Mouse (Mus musculus) adrenal gland (tissue): ENCODE measurements around the gene Zfp746.
"Not testable (repeated sequence)": the region's sequence is repeated elsewhere in the genome, so short reads cannot be mapped to it uniquely, and the experiment has no call there.

ENCODE experiments used
- intact Hi-C: fragments of 180-260 bp; cut with DNase I; formaldehyde crosslinking; loops from one replicate; pipeline ENCODE4 v1.15.1; 2025
- long read RNA-seq, 2 experiments: library from polyadenylated mRNA; unstranded; transcript quantifications; one replicate each; pipeline ENCODE4 v2.0.0; 2020; ENCODE audit warnings: borderline replicate concordance in 1 of 2; ENCODE audit not compliant: insufficient replicate concordance in 1 of 2

The Zfp746 gene
- long read RNA-seq, experiment 1, partial matches to known transcripts: 0 of 2 reads
- long read RNA-seq, experiment 1, other reads (novel, unspliced or antisense): 2 of 2 reads
- long read RNA-seq, experiment 2, partial matches to known transcripts: 1 of 4 reads
- long read RNA-seq, experiment 2, other reads (novel, unspliced or antisense): 3 of 4 reads

GRCm38 (mm10) chr6:48086471-48086878 lies at the start of gene Zfp746:
Gene Zfp746 (minus strand): TSS chr6:48086593.
- intact Hi-C loops: no loop called here

- intact Hi-C loops: not testable (repeated sequence)
Measured at GRCm38 (mm10) chr6:48121092-48121491, 34.7 kb upstream of the Zfp746 start.

GRCm38 (mm10) chr6:48116036-48116435 lies 29.6 kb upstream of the Zfp746 start:
- intact Hi-C loops: no loop called here

GRCm38 (mm10) chr6:48086957-48087715 lies 743 bp upstream of the Zfp746 start:
- intact Hi-C loops: no loop called here

- intact Hi-C loops: no loop called here
Measured at GRCm38 (mm10) chr6:48085521-48086404, 630 bp downstream of the Zfp746 start.

GRCm38 (mm10) chr6:48083733-48084191 lies 2.6 kb downstream of the Zfp746 start:
- intact Hi-C loops: loop anchor here (5.0 kb wide), 1 partner anchor 66 kb away; no protein-coding TSS in a partner anchor

- intact Hi-C loops: loop anchor here (5.0 kb wide), 1 partner anchor 65 kb away; no protein-coding TSS in a partner anchor
Measured at GRCm38 (mm10) chr6:48081952-48082351, 4.4 kb downstream of the Zfp746 start.

- intact Hi-C loops: loop anchor here (5.0 kb wide), 1 partner anchor 64 kb away; no protein-coding TSS in a partner anchor
Measured at GRCm38 (mm10) chr6:48081021-48081420, 5.4 kb downstream of the Zfp746 start.

GRCm38 (mm10) chr6:48073316-48073715 lies 13.1 kb downstream of the Zfp746 start:
- intact Hi-C loops: no loop called here

- intact Hi-C loops: no loop called here
Measured at GRCm38 (mm10) chr6:48067492-48067891, 18.9 kb downstream of the Zfp746 start.

- intact Hi-C loops: no loop called here
Measured at GRCm38 (mm10) chr6:48065587-48066075, 20.8 kb downstream of the Zfp746 start.

GRCm38 (mm10) chr6:48064451-48064850 lies 21.9 kb downstream of the Zfp746 start:
- intact Hi-C loops: no loop called here

- intact Hi-C loops: no loop called here
Measured at GRCm38 (mm10) chr6:48063940-48064339, 22.5 kb downstream of the Zfp746 start.

GRCm38 (mm10) chr6:48060895-48061294 lies 25.5 kb downstream of the Zfp746 start:
- intact Hi-C loops: no loop called here

GRCm38 (mm10) chr6:48060421-48060820 lies 26.0 kb downstream of the Zfp746 start:
- intact Hi-C loops: no loop called here

GRCm38 (mm10) chr6:48052136-48052535 lies 34.3 kb downstream of the Zfp746 start:
- intact Hi-C loops: no loop called here

- intact Hi-C loops: no loop called here
Measured at GRCm38 (mm10) chr6:48051666-48052065, 34.7 kb downstream of the Zfp746 start.

GRCm38 (mm10) chr6:48049273-48050065 lies 36.9 kb downstream of the Zfp746 start:
- intact Hi-C loops: no loop called here

GRCm38 (mm10) chr6:48048426-48049272 lies 37.7 kb downstream of the Zfp746 start, which contains the start of gene Zfp777:
Gene Zfp777 (minus strand): TSS chr6:48048911.
- intact Hi-C loops: no loop called here
